Mouse (Mus musculus) forebrain, embryonic 12.5 days (tissue): Measurements from ENCODE around the gene Med29. TPM values are rescaled to one million over a fixed set of nuclear protein-coding genes. Genes with fewer than 3 reads are reported as not detected.

Experiments
- ATAC-seq: fragments of 200-750 bp; cut with Nextera tagmentation; 2 replicates; pipeline ENCODE4 v1.8.0; 2017; ENCODE audit warnings: moderate TSS enrichment; ENCODE audit not compliant: low FRiP score
- H3K27ac ChIP-seq: fragments of 300-500 bp; sonication (generic); 2 replicates; pipeline ENCODE4 v1.5.1; 2016; ENCODE audit warnings: mild to moderate bottlenecking
- H3K27me3 ChIP-seq: fragments of 300-500 bp; sonication (generic); 2 replicates; pipeline ENCODE4 v1.6.1; 2016; ENCODE audit warnings: mild to moderate bottlenecking
- H3K36me3 ChIP-seq: fragments of 300-500 bp; sonication (generic); replicated peaks from 2 replicates; pipeline ENCODE4 v1.6.1; 2016; ENCODE audit warnings: mild to moderate bottlenecking
- H3K4me1 ChIP-seq: fragments of 300-500 bp; sonication (generic); 2 replicates; pipeline ENCODE4 v1.6.1; 2016
- H3K4me2 ChIP-seq: fragments of 300-500 bp; sonication (generic); 2 replicates; pipeline ENCODE4 v1.6.1; 2016; ENCODE audit warnings: mild to moderate bottlenecking, moderate library complexity
- H3K4me3 ChIP-seq: fragments of 300-500 bp; sonication (generic); replicated peaks from 2 replicates; pipeline ENCODE4 v1.5.1; 2016; ENCODE audit warnings: mild to moderate bottlenecking
- H3K9ac ChIP-seq: fragments of 300-500 bp; sonication (generic); 2 replicates; pipeline ENCODE4 v1.6.1; 2016; ENCODE audit warnings: mild to moderate bottlenecking
- H3K9me3 ChIP-seq: fragments of 300-500 bp; sonication (generic); 2 replicates; pipeline ENCODE4 v1.6.1; 2016
- WGBS: fragments of 180-500 bp; shearing (Covaris S2); methylation state at CpG from one replicate; pipeline ENCODE4 v1.1.7; 2016; 5-methylcytosine and 5-hydroxymethylcytosine counted together
- polyA plus RNA-seq: library from polyadenylated mRNA; unstranded; fragments of >200 nt; fragmentation: Nextera tagmentation; extraction: Ambion mirVana; gene quantifications from 2 replicates; pipeline ENCODE4 v1.2.1, GENCODE M21; 2016

The Med29 gene
- polyA plus RNA-seq, 1 experiment from 2014 or later: 43.1 TPM

GRCm38 (mm10) chr7:28339213-28339917, 53.1 kb downstream of the Med29 start:
- Histone ChIP-seq H3K9me3 (no peaks in the 10 kb centered on the region), H3K9ac (peak overlapping the region; percentile 94; the same call in 1 of the 2 replicates), H3K4me3 (peak overlapping the region; percentile 94), H3K36me3 (0 out of 2 replicates have a peak, but pooled peaks cover 14% of the 10 kb centered on the region), H3K27ac (peak overlapping the region; percentile 82), H3K4me1 (peaks cover 20% of the 10 kb centered on the region), H3K4me2 (peak overlapping the region; percentile 84), H3K27me3 (peaks cover 10% of the 10 kb centered on the region; the same call in 1 of the 2 replicates)
- no peak; the same call in 1 of the 2 replicates for ATAC-seq
- WGBS: 78% methylated on average over 19 of the region's 19 CpGs

DNA sequence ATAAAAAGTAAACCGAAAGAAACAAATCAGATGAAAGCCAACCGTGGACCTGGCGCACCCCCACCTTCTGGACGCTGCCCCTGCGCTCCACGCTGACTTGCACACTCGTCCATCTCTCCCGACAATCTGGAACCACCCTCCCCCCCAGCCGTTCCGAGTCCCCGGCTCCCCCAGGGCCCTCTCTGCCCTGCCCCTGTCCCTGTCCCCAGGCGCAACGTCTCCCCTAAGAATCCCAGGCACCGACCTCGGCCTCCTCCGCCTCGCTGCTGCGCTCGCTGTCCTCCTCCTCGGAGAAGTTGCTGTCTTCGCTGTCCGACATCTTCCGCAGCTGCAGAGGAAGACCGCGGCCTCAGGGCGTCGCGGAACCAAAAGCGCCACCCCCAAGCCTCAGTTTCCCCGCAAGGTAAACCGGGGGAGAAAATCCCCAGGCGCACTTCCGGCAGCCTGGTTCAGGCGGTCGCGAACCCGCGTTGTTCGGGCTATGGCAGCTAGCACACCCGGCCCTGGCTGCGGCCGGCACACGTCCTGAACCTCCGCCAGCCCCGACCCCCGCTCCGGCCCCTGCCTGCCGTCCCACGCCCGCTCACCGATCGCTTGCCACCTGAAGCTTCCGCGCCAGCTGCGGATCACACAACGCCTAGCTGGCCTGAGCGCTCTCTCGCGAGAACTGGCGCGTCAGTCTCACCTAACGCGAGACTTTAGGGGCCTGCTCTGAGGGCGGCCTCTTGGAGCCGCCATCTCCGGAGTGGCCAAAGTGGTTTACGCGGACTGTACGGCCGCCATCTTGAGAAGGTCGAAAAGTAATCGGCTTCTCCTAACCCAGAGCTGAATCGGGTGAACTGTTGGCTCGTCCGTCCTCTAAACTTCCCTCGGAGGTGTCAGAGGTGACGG, 54.2 kb downstream of the Med29 start, which contains the start of gene Supt5:
TSS of gene Supt5 (minus strand) at position 639 of the 891 bp plus-strand sequence.
- peak within 1 kb of the TSS; percentile 84 for H3K4me2 ChIP-seq
- WGBS: under 1% methylated on average over 77 of the region's 77 CpGs
- no peaks in the 10 kb centered on the region for H3K9me3 ChIP-seq
- peaks cover 10% of the 10 kb centered on the region; the same call in 1 of the 2 replicates for H3K27me3 ChIP-seq
- peaks cover 19% of the 10 kb centered on the region for H3K4me1 ChIP-seq
- H3K36me3 ChIP-seq: 0 out of 2 replicates have a peak, but pooled peaks cover 14% of the 10 kb centered on the region
- H3K4me3 ChIP-seq: peak within 1 kb of the TSS; percentile 94
- ATAC-seq: peak; percentile 98
- peak within 1 kb of the TSS; percentile 94 for H3K9ac ChIP-seq
- peak within 1 kb of the TSS; percentile 82 for H3K27ac ChIP-seq

Other genes with a start within 250 kb of the Med29 start
- gene Fbl, start 223.0 kb downstream of the Med29 start, polyA plus RNA-seq: 147 and 151 TPM in 2 replicates
- 16.9 and 17.4 TPM in 2 replicates for gene Dyrk1b, start 213.2 kb downstream of the Med29 start, polyA plus RNA-seq
- 3.8 and 7.1 TPM in 2 replicates for gene Eid2, start 124.8 kb downstream of the Med29 start, polyA plus RNA-seq
- gene Eid2b, start 115.0 kb downstream of the Med29 start, polyA plus RNA-seq: 24.1 and 27.8 TPM in 2 replicates
- 0.41 and 0.94 TPM in 2 replicates for gene Selenov, start 101.5 kb downstream of the Med29 start, polyA plus RNA-seq
- gene Dll3, start 90.5 kb downstream of the Med29 start, polyA plus RNA-seq: 42.9 and 43.5 TPM in 2 replicates
- 189 and 196 TPM in 2 replicates for gene Timm50, start 80.6 kb downstream of the Med29 start, polyA plus RNA-seq
- gene Supt5, start 54.0 kb downstream of the Med29 start, polyA plus RNA-seq: 106 and 117 TPM in 2 replicates
- gene Rps16, start 42.1 kb downstream of the Med29 start, polyA plus RNA-seq: 594 and 628 TPM in 2 replicates
- 67.0 and 69.7 TPM in 2 replicates for gene Plekhg2, start 20.1 kb downstream of the Med29 start, polyA plus RNA-seq
- gene Zfp36, start 12.5 kb downstream of the Med29 start, polyA plus RNA-seq: 5.1 and 5.5 TPM in 2 replicates
- gene Paf1, start 243 bp upstream of the Med29 start, polyA plus RNA-seq: 84.6 and 86.2 TPM in 2 replicates
- 3.4 and 4.5 TPM in 2 replicates for gene Gmfg, start 44.7 kb upstream of the Med29 start, polyA plus RNA-seq
- gene Lrfn1, start 59.3 kb upstream of the Med29 start, polyA plus RNA-seq: 6.7 and 8.8 TPM in 2 replicates
- gene Ifnl2, start 117.7 kb upstream of the Med29 start, polyA plus RNA-seq: not detected in 2 replicates
- gene Ifnl3, start 130.1 kb upstream of the Med29 start, polyA plus RNA-seq: not detected in 2 replicates
- gene Sycn, start 148.2 kb upstream of the Med29 start, polyA plus RNA-seq: not detected in 2 replicates
- not detected in 2 replicates for gene Nccrp1, start 154.5 kb upstream of the Med29 start, polyA plus RNA-seq
- 35.6 and 37.6 TPM in 2 replicates for gene Samd4b, start 205.4 kb upstream of the Med29 start, polyA plus RNA-seq
- gene Pak4, start 205.5 kb upstream of the Med29 start, polyA plus RNA-seq: 41.0 and 43.9 TPM in 2 replicates
- gene Acp7, start 238.6 kb upstream of the Med29 start, polyA plus RNA-seq: not detected in 2 replicates